Mouse (Mus musculus): ENCODE data around the gene Ctsc. TPM values are rescaled to one million over a fixed set of nuclear protein-coding genes. Genes with fewer than 3 reads are reported as not detected.
A peak's percentile ranks its signal among the peaks of the same experiment; 100 is the strongest.
"Not testable (repeated sequence)": the region's sequence is repeated elsewhere in the genome, so short reads cannot be mapped to it uniquely, and the experiment has no call there.

Ctsc gene
- polyA plus RNA-seq (2014; fragmentation: Nextera tagmentation; extraction: Ambion mirVana), result 6.5 and 16.1 TPM in 2 replicates

DNA sequence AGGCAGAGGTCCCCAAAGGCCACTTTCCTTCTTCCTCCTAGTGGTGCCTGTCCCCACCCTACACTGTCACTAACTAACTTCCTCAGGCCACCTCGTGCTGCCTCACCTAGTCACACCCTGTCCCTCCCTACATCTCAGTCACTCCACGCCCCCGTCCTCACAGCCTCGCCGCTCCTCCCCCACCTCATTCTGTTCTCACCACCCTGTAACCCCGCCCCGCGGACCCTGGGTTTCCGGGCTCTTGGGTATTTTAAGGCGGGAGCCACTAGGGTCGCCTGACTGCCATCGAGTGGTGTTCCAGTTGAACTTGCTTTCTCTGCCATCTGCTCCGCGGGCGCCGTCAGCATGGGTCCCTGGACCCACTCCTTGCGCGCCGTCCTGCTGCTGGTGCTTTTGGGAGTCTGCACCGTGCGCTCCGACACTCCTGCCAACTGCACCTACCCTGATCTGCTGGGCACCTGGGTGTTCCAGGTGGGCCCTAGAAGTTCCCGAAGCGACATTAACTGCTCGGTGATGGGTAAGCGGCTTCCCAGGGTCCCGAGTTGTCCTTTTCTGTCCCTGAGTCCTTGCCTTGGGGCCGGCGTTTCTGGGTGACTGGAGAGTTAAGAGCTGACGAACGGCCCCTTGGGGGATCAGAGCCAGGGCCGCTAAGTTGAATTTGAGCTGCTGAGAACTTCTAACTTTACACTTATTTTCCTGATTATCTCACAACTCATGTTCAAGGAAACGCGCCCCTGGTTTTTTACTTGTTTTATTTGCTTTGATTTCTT, at the start of gene Ctsc:
Gene Ctsc, plus strand, starts transcription at position 228 of the 770 bp plus-strand sequence.
- Histone ChIP-seq H3K4me1 (ENCODE audit: control insufficient read depth, insufficient read depth, low read length) (peaks cover 9% of the 10 kb centered on the region; the same call in 1 of the 2 replicates), H3K36me3 (ENCODE audit: control insufficient read depth, insufficient read depth, low read length) (no peaks in the 10 kb centered on the region), H3K27me3 (ENCODE audit: control insufficient read depth, insufficient read depth, low read length) (no peaks in the 10 kb centered on the region), H3K27ac (ENCODE audit: low read depth, low read length) (no peak within 1 kb of the TSS), H3K4me2 (ENCODE audit: low read depth, low read length) (peak within 1 kb of the TSS; percentile 83), H3K9me3 (ENCODE audit: control insufficient read depth, low read length) (no peaks in the 10 kb centered on the region), H3K9ac (replicated peaks; ENCODE audit: low read depth, low read length) (peak within 1 kb of the TSS; percentile 37; the same call in 1 of the 2 replicates), H3K4me3 (ENCODE audit: low read depth, low read length) (peak within 1 kb of the TSS; percentile 38)
- peak; percentile 90 for ATAC-seq (ENCODE audit: low read depth)
- 3% methylated on average over 34 of the region's 34 CpGs for whole genome bisulfite sequencing

DNA sequence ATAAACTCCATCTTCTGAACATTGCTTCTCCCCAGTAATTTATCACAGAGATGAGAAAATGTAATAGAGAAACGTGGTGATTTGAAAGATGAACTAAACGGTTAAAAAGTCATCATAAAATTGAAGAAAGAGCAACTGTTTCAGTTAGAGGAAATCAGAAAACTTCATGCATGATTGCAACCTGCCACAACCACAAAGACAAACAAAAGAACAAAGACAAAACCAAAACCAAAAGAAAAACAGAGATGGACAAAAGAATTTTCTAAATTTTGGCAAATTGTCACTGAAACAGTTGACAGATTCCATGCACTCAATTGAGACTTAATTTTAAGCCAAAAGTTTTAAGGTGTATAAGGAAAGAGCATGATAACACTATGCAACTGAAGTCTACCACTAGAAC, 48.8 kb upstream of the Ctsc start:
- H3K9me3 ChIP-seq (ENCODE audit: control insufficient read depth, low read length), result no peaks in the 10 kb centered on the region
- H3K4me1 ChIP-seq (ENCODE audit: control insufficient read depth, insufficient read depth, low read length), result no peaks in the 10 kb centered on the region
- no peaks in the 10 kb centered on the region for H3K36me3 ChIP-seq (ENCODE audit: control insufficient read depth, insufficient read depth, low read length)
- no peak overlapping the region for H3K4me2 ChIP-seq (ENCODE audit: low read depth, low read length)
- WGBS, result 76% methylated on average over 2 of the region's 2 CpGs
- H3K4me3 ChIP-seq (ENCODE audit: low read depth, low read length), result no peak overlapping the region
- H3K9ac ChIP-seq (replicated peaks; ENCODE audit: low read depth, low read length), result no peak overlapping the region
- no peaks in the 10 kb centered on the region for H3K27me3 ChIP-seq (ENCODE audit: control insufficient read depth, insufficient read depth, low read length)
- ATAC-seq (ENCODE audit: low read depth), result no peak
- H3K27ac ChIP-seq (ENCODE audit: low read depth, low read length), result no peak overlapping the region

DNA sequence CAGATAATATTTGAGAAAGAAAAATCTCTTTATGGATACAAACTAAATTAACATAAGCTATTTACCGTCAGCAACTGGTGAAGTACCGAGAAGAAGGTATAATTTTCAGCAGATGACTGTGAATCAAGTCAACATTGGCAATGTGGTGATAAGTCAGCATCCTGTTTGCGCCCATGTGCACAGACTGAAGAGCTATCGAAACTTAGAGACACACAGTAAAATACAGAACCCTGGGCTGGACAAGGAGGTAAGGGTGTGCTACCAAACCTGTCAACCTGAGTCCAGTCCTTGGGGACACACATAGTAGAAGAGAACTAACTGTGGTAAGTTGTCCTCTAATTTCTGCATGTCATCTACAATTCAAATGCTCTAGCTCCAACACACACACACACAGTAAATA, 47.8 kb upstream of the Ctsc start:
- no peaks in the 10 kb centered on the region for H3K36me3 ChIP-seq (ENCODE audit: control insufficient read depth, insufficient read depth, low read length)
- H3K4me1 ChIP-seq (ENCODE audit: control insufficient read depth, insufficient read depth, low read length), result no peaks in the 10 kb centered on the region
- H3K27me3 ChIP-seq (ENCODE audit: control insufficient read depth, insufficient read depth, low read length), result no peaks in the 10 kb centered on the region
- ATAC-seq (ENCODE audit: low read depth), result no peak
- no peak overlapping the region for H3K4me2 ChIP-seq (ENCODE audit: low read depth, low read length)
- no peak overlapping the region for H3K27ac ChIP-seq (ENCODE audit: low read depth, low read length)
- WGBS, result 94% methylated on average over 4 of the region's 4 CpGs
- H3K9ac ChIP-seq (replicated peaks; ENCODE audit: low read depth, low read length), result no peak overlapping the region
- H3K4me3 ChIP-seq (ENCODE audit: low read depth, low read length), result no peak overlapping the region
- no peaks in the 10 kb centered on the region for H3K9me3 ChIP-seq (ENCODE audit: control insufficient read depth, low read length)

DNA sequence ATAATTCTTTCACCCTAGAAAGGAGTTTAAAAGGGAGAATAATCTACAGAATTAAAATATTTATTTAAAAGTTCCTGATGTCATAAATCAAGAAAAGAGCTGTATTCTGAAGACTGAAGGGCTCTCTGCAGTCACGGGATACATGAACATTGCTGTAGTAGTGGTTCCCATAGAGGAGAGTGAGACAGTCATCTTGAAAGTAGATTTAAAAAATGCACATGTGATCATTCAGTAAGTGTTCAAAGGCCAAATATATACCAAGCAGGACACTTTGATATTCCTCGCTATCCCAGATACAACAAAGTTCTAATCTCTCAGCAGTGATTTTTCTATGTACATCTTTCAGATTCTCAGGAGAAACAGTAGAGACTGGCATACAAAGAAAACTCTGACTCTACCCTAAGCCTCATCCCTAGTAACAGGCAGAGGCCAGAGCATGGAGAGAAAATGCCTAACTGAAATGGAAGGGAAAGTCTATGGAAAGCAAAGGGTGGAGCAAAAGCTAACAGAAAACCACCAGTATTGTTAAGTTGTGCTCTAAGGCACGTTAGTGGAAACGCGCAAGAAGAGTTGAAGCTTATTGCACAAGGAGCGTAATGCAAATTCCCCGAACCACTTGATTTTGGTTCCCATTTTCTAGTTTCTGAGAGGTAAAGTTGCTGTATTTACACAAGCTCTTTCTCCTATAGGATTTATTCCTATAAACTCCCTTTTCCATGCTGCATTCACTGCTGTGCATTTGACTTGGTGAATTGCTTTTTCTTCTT, 46.9 kb upstream of the Ctsc start:
- Histone ChIP-seq H3K4me2 (ENCODE audit: low read depth, low read length) (no peak overlapping the region), H3K27me3 (ENCODE audit: control insufficient read depth, insufficient read depth, low read length) (no peaks in the 10 kb centered on the region), H3K4me1 (ENCODE audit: control insufficient read depth, insufficient read depth, low read length) (no peaks in the 10 kb centered on the region), H3K27ac (ENCODE audit: low read depth, low read length) (no peak overlapping the region), H3K9me3 (ENCODE audit: control insufficient read depth, low read length) (no peaks in the 10 kb centered on the region), H3K9ac (replicated peaks; ENCODE audit: low read depth, low read length) (no peak overlapping the region), H3K4me3 (ENCODE audit: low read depth, low read length) (no peak overlapping the region), H3K36me3 (ENCODE audit: control insufficient read depth, insufficient read depth, low read length) (no peaks in the 10 kb centered on the region)
- no peak for ATAC-seq (ENCODE audit: low read depth)
- 96% methylated on average over 7 of the region's 7 CpGs for WGBS

DNA sequence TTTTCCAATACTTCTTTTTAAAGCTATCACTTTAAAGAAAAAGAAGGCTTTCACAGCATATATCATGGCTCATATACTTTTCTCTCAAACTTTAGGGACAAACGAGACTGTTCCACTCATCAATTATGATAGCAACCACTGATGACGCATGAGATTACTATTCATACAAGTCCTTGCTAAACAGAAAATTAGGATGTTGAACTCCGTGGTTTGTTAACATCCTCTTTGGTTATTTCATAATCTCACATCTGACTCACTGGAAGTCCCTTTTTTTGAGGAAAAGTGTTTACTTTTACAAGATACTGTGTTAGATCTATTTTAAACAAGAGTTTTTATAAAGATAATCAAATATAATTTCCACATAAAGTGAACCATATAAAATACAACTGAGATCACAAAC, 34.8 kb upstream of the Ctsc start:
- WGBS, result 80% methylated on average over 3 of the region's 3 CpGs

DNA sequence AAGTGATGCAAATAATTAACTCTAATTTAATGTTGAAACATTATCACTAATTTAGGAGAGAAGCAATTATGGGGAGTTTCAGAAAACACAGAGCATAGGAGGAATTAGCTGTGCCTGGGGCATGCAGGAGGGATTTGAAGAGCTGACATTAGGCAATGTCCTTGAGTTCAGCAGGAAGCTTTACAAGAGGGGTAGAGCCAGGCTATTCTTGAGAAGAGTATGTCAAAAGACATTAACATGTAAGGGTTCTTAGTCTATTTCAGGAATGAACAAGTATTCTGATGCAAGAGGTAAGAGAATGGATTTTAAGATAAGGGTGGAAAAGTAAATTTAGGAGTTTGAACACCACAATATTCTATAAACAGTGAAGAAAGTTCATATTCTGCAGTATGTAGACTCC, 33.4 kb upstream of the Ctsc start:
- H3K27me3 ChIP-seq (ENCODE audit: control insufficient read depth, insufficient read depth, low read length), result no peaks in the 10 kb centered on the region
- ATAC-seq (ENCODE audit: low read depth), result no peak
- no peaks in the 10 kb centered on the region for H3K9me3 ChIP-seq (ENCODE audit: control insufficient read depth, low read length)

More for the DNA sequence above, 34.8 kb upstream of the Ctsc start:
- Histone ChIP-seq H3K9ac (replicated peaks; ENCODE audit: low read depth, low read length) (no peak overlapping the region), H3K27ac (ENCODE audit: low read depth, low read length) (no peak overlapping the region), H3K4me2 (ENCODE audit: low read depth, low read length) (no peak overlapping the region), H3K4me3 (ENCODE audit: low read depth, low read length) (no peak overlapping the region), H3K27me3 (ENCODE audit: control insufficient read depth, insufficient read depth, low read length) (no peaks in the 10 kb centered on the region), H3K4me1 (ENCODE audit: control insufficient read depth, insufficient read depth, low read length) (no peaks in the 10 kb centered on the region), H3K9me3 (ENCODE audit: control insufficient read depth, low read length) (no peaks in the 10 kb centered on the region), H3K36me3 (ENCODE audit: control insufficient read depth, insufficient read depth, low read length) (no peaks in the 10 kb centered on the region)
- no peak for ATAC-seq (ENCODE audit: low read depth)

DNA sequence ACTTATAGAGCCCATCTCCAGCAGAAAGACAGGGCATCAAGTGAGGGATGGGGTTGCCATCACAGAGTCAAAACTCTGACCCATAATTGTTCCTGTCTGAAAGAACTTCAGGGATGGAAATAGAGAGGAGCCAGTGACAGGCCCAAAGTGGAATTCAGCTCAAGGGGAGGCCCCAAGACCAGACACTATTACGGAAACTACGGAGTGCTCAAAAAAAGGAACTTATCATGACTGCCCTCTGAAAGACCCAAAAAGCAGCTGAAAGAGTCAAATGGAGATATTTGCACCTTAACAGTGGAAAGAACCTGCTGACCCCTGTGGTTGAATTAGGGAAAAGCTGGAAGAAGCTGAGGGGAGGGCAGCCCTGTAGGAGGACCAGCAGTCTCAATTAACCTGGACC, 27.5 kb upstream of the Ctsc start:
- H3K9me3 ChIP-seq (ENCODE audit: control insufficient read depth, low read length); H3K4me3 ChIP-seq (ENCODE audit: low read depth, low read length); H3K9ac ChIP-seq (replicated peaks; ENCODE audit: low read depth, low read length); H3K4me2 ChIP-seq (ENCODE audit: low read depth, low read length); H3K4me1 ChIP-seq (ENCODE audit: control insufficient read depth, insufficient read depth, low read length); H3K36me3 ChIP-seq (ENCODE audit: control insufficient read depth, insufficient read depth, low read length); H3K27ac ChIP-seq (ENCODE audit: low read depth, low read length); H3K27me3 ChIP-seq (ENCODE audit: control insufficient read depth, insufficient read depth, low read length); ATAC-seq (ENCODE audit: low read depth): not testable (repeated sequence)
- WGBS, result 95% methylated on average over 2 of the region's 2 CpGs

More for the DNA sequence above, 33.4 kb upstream of the Ctsc start:
- Histone ChIP-seq H3K4me1 (ENCODE audit: control insufficient read depth, insufficient read depth, low read length) (no peaks in the 10 kb centered on the region), H3K9ac (replicated peaks; ENCODE audit: low read depth, low read length) (no peak overlapping the region), H3K4me2 (ENCODE audit: low read depth, low read length) (no peak overlapping the region), H3K27ac (ENCODE audit: low read depth, low read length) (no peak overlapping the region), H3K4me3 (ENCODE audit: low read depth, low read length) (no peak overlapping the region), H3K36me3 (ENCODE audit: control insufficient read depth, insufficient read depth, low read length) (no peaks in the 10 kb centered on the region)

DNA sequence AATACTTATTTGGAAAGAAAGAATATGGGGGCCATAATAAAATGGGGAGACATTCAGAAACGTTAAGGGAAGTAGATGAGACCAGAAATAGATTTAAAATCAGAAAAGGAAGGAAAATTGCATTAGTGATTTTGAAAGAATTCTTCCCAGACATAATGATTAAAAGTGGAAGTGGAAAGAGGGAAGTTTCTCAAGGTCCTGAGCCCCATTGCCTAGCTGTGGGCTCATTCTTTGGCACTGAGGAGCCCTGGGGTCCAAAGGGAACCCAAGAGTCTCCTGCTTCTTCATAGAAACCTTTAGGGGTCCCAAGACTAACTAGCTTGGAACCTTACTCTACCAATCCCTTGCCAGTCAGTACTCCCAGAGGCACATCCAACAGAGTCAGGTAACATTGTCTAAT, 26.4 kb upstream of the Ctsc start:
- Histone ChIP-seq H3K9ac (replicated peaks; ENCODE audit: low read depth, low read length) (no peak overlapping the region), H3K4me1 (ENCODE audit: control insufficient read depth, insufficient read depth, low read length) (no peaks in the 10 kb centered on the region), H3K9me3 (ENCODE audit: control insufficient read depth, low read length) (no peaks in the 10 kb centered on the region), H3K4me3 (ENCODE audit: low read depth, low read length) (no peak overlapping the region), H3K4me2 (ENCODE audit: low read depth, low read length) (no peak overlapping the region), H3K27ac (ENCODE audit: low read depth, low read length) (no peak overlapping the region), H3K27me3 (ENCODE audit: control insufficient read depth, insufficient read depth, low read length) (no peaks in the 10 kb centered on the region), H3K36me3 (ENCODE audit: control insufficient read depth, insufficient read depth, low read length) (no peaks in the 10 kb centered on the region)
- no peak for ATAC-seq (ENCODE audit: low read depth)
- WGBS, result 59% methylated on average over 1 of the region's 1 CpGs

DNA sequence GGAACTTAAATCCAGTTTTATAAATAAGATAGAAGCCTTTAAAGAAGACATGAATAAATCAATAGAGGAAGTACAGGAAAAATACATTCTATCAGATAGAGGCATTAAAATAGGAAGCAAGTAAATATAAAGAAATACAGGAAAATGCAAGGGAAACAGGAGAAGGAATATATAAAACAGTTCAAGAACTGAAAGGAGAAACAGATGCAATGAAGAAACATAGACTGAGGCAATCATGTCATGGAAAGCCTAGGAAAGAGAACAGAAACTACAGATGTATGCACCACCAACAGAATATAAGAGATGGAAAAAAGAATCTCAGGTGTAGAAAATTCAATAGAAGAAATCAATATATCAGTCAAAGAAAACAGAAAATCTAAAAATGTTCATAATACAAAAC, 25.8 kb upstream of the Ctsc start:
- no peaks in the 10 kb centered on the region for H3K27me3 ChIP-seq (ENCODE audit: control insufficient read depth, insufficient read depth, low read length)
- no peak overlapping the region for H3K9ac ChIP-seq (replicated peaks; ENCODE audit: low read depth, low read length)
- H3K4me1 ChIP-seq (ENCODE audit: control insufficient read depth, insufficient read depth, low read length), result no peaks in the 10 kb centered on the region
- no peak overlapping the region for H3K4me2 ChIP-seq (ENCODE audit: low read depth, low read length)
- H3K4me3 ChIP-seq (ENCODE audit: low read depth, low read length), result no peak overlapping the region
- no peaks in the 10 kb centered on the region for H3K9me3 ChIP-seq (ENCODE audit: control insufficient read depth, low read length)
- no peak for ATAC-seq (ENCODE audit: low read depth)
- H3K36me3 ChIP-seq (ENCODE audit: control insufficient read depth, insufficient read depth, low read length), result no peaks in the 10 kb centered on the region
- no peak overlapping the region for H3K27ac ChIP-seq (ENCODE audit: low read depth, low read length)
